Mouse (Mus musculus) lung, adult 2 months (tissue): ENCODE measurements at regions not wholly inside any gene's neighbourhood (a gene's known extent, or its start where the extent isn't known, plus 50 kb on each side); places are given as distances from the start of the nearest gene placed in this dataset.

Experiments
- CTCF ChIP-seq: fragments of 200-500 bp; IDR thresholded peaks from 2 replicates; pipeline ENCODE4 v1.5.1; 2011; ENCODE audit warnings: mild to moderate bottlenecking, low read length, control low read depth; ENCODE audit not compliant: insufficient read depth
- POLR2A ChIP-seq: fragments of 200-500 bp; IDR thresholded peaks from 2 replicates; pipeline ENCODE4 v1.6.1; 2011; ENCODE audit warnings: low read depth, mild to moderate bottlenecking, control low read depth, low read length, borderline replicate concordance; ENCODE audit errors: extremely low read depth

GRCm38 (mm10) chrX:99605084-99605824 lies 134.2 kb upstream of the Pja1 start:
- no peak for TF ChIP-seq CTCF
- TF ChIP-seq POLR2A: no peak
